In the genomic region with DNA sequence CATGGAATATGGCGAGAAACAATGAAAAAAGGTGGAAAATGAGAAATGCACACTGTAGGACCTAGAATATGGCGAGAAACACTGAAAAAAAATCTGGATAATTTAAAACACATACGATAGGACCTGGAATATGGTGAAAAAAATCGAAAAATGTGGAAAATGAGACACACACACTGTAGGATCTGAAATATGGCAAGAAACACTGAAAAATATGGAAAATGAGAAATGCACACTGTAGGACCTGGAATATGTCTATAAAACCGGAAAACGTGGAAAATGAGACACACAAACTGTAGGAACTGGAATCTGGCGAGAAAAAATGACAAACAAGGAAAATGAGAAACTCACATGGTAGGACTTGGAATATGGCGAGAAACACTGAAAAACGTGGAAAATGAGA, we compare ENCODE assay signal across 9 mouse cellular contexts.
DNase-seq lines count a peak whose midpoint lies in the region; ATAC-seq lines count a peak whose summit lies in the region.
"Had no signal": no experiment of that assay in that cellular context is flagged by ENCODE, and none has a peak within 500 bp of the region (broad histone marks: within the 10 kb centered on the region; RNA-seq: fewer than 3 reads in every experiment).

No protein-coding gene starts in this region.

- H3K4me2 ChIP-seq in lung, embryonic 15.5 days, result no peak overlapping the region
- no peak overlapping the region for H3K4me2 ChIP-seq in intestine, embryonic 15.5 days (replicated peaks)

- 0 out of 2 replicates have a peak, but pooled peaks have one; percentile 56 for ATAC-seq in lung, embryonic 15.5 days (ENCODE audit: borderline replicate concordance, extremely low read depth, low FRiP score, low TSS enrichment)
- ATAC-seq in intestine, embryonic 15.5 days, result peak; percentile 61; the same call in 1 of the 2 replicates
- ATAC-seq in neutrophil, adult 5-6 weeks (ENCODE audit: extremely low read depth, insufficient number of reproducible peaks, low FRiP score, poor library complexity, severe bottlenecking), result 0 out of 2 replicates have a peak, but pooled peaks have one; percentile 9

- no peak overlapping the region for H3K9ac ChIP-seq in lung, embryonic 15.5 days
- H3K9ac ChIP-seq in intestine, embryonic 15.5 days, result no peak overlapping the region

- H3K4me3 ChIP-seq in lung, embryonic 15.5 days, result no peak overlapping the region
- no peak overlapping the region for H3K4me3 ChIP-seq in intestine, embryonic 15.5 days (replicated peaks)

- no peaks in the 10 kb centered on the region for H3K4me1 ChIP-seq in lung, embryonic 15.5 days
- no peaks in the 10 kb centered on the region for H3K4me1 ChIP-seq in intestine, embryonic 15.5 days (replicated peaks)

- DNase-seq in lung, postnatal 4 days, result no peak
- DNase-seq in embryo, embryonic 10.5 days (ENCODE audit: low spot score), result peak; percentile 0
- DNase-seq in ovary, postnatal 10 days (ENCODE audit: low spot score), result no peak
- DNase-seq in layer of hippocampus, adult 8-10 months (ENCODE audit: low spot score in 2 of 2), result no peak
- DNase-seq: gastrocnemius, postnatal 25 days; thymus, postnatal 14 days had no signal

- H3K36me3 ChIP-seq in lung, embryonic 15.5 days, result no peaks in the 10 kb centered on the region
- H3K36me3 ChIP-seq in intestine, embryonic 15.5 days, result no peaks in the 10 kb centered on the region

- H3K27me3 ChIP-seq in lung, embryonic 15.5 days, result no peaks in the 10 kb centered on the region
- no peaks in the 10 kb centered on the region for H3K27me3 ChIP-seq in intestine, embryonic 15.5 days (replicated peaks)

- peaks cover 24% of the 10 kb centered on the region for H3K9me3 ChIP-seq in lung, embryonic 15.5 days
- H3K9me3 ChIP-seq in intestine, embryonic 15.5 days, result 0 out of 2 replicates have a peak, but pooled peaks cover under 1% of the 10 kb centered on the region

- no peak overlapping the region for H3K27ac ChIP-seq in lung, embryonic 15.5 days
- H3K27ac ChIP-seq in intestine, embryonic 15.5 days, result no peak overlapping the region

- WGBS in lung, embryonic 15.5 days, result 69% methylated on average over 9 of the region's 9 CpGs
- WGBS in intestine, embryonic 15.5 days, result 73% methylated on average over 9 of the region's 9 CpGs

Comparison
In these comparisons a context has a peak if more than half of its experiments do, and no peak if none do; other contexts are left out.
1. ATAC-seq: peak in every context shown above with its lines; median percentile 61 in intestine, embryonic 15.5 days; 56 in lung, embryonic 15.5 days; 9 in neutrophil, adult 5-6 weeks.